Mouse (Mus musculus) lung, embryonic 14.5 days (tissue): ENCODE data around the gene Smg7. TPM values are rescaled to one million over a fixed set of nuclear protein-coding genes. Genes with fewer than 3 reads are reported as not detected.

Experiments used
- ATAC-seq: fragments of 200-750 bp; cut with Nextera tagmentation; 2 replicates; pipeline ENCODE4 v1.8.0; 2017; ENCODE audit warnings: mild to moderate bottlenecking, moderate TSS enrichment, moderate library complexity; ENCODE audit not compliant: insufficient read depth
- DNase-seq: peaks from one replicate; pipeline ENCODE4 v3.0.0-alpha.2; 2015
- H3K27ac ChIP-seq: fragments of 300-500 bp; sonication (generic); 2 replicates; pipeline ENCODE4 v1.5.1; 2014; ENCODE audit warnings: low read depth, mild to moderate bottlenecking, moderate library complexity
- H3K27me3 ChIP-seq: fragments of 300-500 bp; sonication (generic); 2 replicates; pipeline ENCODE4 v1.6.1; 2014; ENCODE audit warnings: low read length, control low read depth; ENCODE audit not compliant: insufficient read depth
- H3K36me3 ChIP-seq: fragments of 300-500 bp; sonication (generic); 2 replicates; pipeline ENCODE4 v1.6.1; 2014; ENCODE audit warnings: control low read depth; ENCODE audit not compliant: insufficient read depth
- H3K4me1 ChIP-seq: fragments of 300-500 bp; sonication (generic); 2 replicates; pipeline ENCODE4 v1.6.1; 2014; ENCODE audit warnings: antibody characterized with exemption, control low read depth; ENCODE audit not compliant: insufficient read depth
- H3K4me2 ChIP-seq: fragments of 300-500 bp; sonication (generic); 2 replicates; pipeline ENCODE4 v1.6.1; 2014; ENCODE audit warnings: mild to moderate bottlenecking
- H3K4me3 ChIP-seq: fragments of 300-500 bp; sonication (generic); 2 replicates; pipeline ENCODE4 v1.5.1; 2014; ENCODE audit warnings: low read depth, low read length
- H3K9ac ChIP-seq: fragments of 300-500 bp; sonication (generic); 2 replicates; pipeline ENCODE4 v1.6.1; 2014
- H3K9me3 ChIP-seq: fragments of 300-500 bp; sonication (generic); 2 replicates; pipeline ENCODE4 v1.6.1; 2016; ENCODE audit warnings: low read depth, low read length, control low read depth
- CTCF ChIP-seq: IDR thresholded peaks from 2 replicates; pipeline ENCODE4 v1.5.1; 2016; ENCODE audit warnings: antibody characterized with exemption, low read depth
- WGBS: fragments of 180-500 bp; shearing (Covaris S2); extraction: QIAGEN DNeasy Blood & Tissue Kit; methylation state at CpG from one replicate; pipeline ENCODE4 v1.1.7; 2014; 5-methylcytosine and 5-hydroxymethylcytosine counted together
- polyA plus RNA-seq: library from polyadenylated mRNA; unstranded; fragments of >200 nt; fragmentation: Nextera tagmentation; extraction: Ambion mirVana; gene quantifications from 2 replicates; pipeline ENCODE4 v1.2.1, GENCODE M21; 2014

The Smg7 gene
- polyA plus RNA-seq, 1 experiment from 2014 or later: 44.1 TPM

GRCm38 (mm10) chr1:152840343-152840742 lies 62.1 kb downstream of the Smg7 start:
- 90% methylated on average over 3 of the region's 3 CpGs for WGBS
- Histone ChIP-seq H3K4me1 (no peaks in the 10 kb centered on the region), H3K4me3 (no peak overlapping the region), H3K4me2 (no peak overlapping the region), H3K9me3 (no peaks in the 10 kb centered on the region), H3K9ac (no peak overlapping the region), H3K36me3 (peaks cover 91% of the 10 kb centered on the region), H3K27ac (no peak overlapping the region), H3K27me3 (no peaks in the 10 kb centered on the region)
- DNase-seq: no peak
- ATAC-seq: no peak
- no peak for TF ChIP-seq CTCF

DNA sequence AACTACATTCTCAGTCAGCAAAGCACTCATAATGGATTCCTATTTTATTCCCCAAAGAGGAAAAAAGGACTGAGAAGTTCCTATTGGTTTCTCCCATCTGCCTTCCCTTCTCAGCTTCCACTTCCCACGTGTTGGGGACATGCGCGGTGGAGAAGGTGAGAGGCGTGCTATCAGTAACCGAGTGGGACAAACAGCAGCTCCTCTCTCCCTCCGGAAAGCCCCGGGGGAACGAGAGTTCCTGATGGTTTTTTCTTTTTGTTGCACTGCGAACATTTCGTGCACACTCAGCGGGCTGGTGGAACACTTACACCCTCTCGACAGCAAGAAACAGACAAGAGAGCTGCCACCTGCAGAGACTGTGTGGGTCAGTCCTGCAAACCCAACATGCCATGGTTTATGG lies 63.6 kb downstream of the Smg7 start:
- Histone ChIP-seq H3K9me3 (no peaks in the 10 kb centered on the region), H3K9ac (no peak overlapping the region), H3K36me3 (peaks cover 81% of the 10 kb centered on the region), H3K4me1 (no peaks in the 10 kb centered on the region), H3K27me3 (no peaks in the 10 kb centered on the region), H3K4me3 (no peak overlapping the region), H3K27ac (no peak overlapping the region), H3K4me2 (no peak overlapping the region)
- 88% methylated on average over 12 of the region's 12 CpGs for WGBS
- DNase-seq: no peak
- ATAC-seq: no peak
- no peak for TF ChIP-seq CTCF

- no peak for TF ChIP-seq CTCF
- H3K4me1 ChIP-seq: no peaks in the 10 kb centered on the region
- H3K27ac ChIP-seq: no peak overlapping the region
- ATAC-seq (no peak), DNase-seq (no peak)
- H3K4me2 ChIP-seq: no peak overlapping the region
- no peak overlapping the region for H3K4me3 ChIP-seq
- no peak overlapping the region for H3K9ac ChIP-seq
- H3K36me3 ChIP-seq: peaks cover 75% of the 10 kb centered on the region
- no peaks in the 10 kb centered on the region for H3K9me3 ChIP-seq
- no peaks in the 10 kb centered on the region for H3K27me3 ChIP-seq
- WGBS: 78% methylated on average over 10 of the region's 11 CpGs
These were observed 64.3 kb downstream of the Smg7 start for GRCm38 (mm10) chr1:152838026-152838702.

DNA sequence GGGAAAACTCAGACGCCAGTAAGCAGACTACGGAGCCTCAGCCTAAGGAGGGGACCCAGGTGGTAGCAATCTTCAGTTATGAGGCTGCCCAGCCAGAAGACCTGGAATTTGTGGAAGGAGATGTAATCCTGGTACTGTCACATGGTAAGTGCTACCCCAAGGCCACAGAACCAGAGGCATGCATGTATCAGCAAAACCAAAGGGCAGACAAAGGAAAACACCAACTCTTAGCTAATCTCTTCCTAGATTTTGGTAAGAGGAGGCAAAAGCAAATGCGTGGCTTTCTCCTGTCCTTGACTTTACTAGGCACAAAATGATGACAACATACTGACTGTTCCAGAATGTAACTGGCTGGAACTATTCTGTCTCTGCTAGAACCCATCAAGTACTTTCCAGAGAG lies 67.4 kb downstream of the Smg7 start:
- 92% methylated on average over 3 of the region's 3 CpGs for WGBS
- H3K27me3 ChIP-seq: no peaks in the 10 kb centered on the region
- no peak overlapping the region for H3K4me3 ChIP-seq
- no peaks in the 10 kb centered on the region for H3K9me3 ChIP-seq
- H3K9ac ChIP-seq: no peak overlapping the region
- no peaks in the 10 kb centered on the region for H3K4me1 ChIP-seq
- TF ChIP-seq CTCF: no peak
- peaks cover 47% of the 10 kb centered on the region for H3K36me3 ChIP-seq
- no peak overlapping the region for H3K4me2 ChIP-seq
- no peak overlapping the region for H3K27ac ChIP-seq
- DNase-seq: no peak
- ATAC-seq: no peak

GRCm38 (mm10) chr1:152832316-152832715 lies 70.1 kb downstream of the Smg7 start:
- DNase-seq: no peak
- no peaks in the 10 kb centered on the region for H3K9me3 ChIP-seq

GRCm38 (mm10) chr1:152831619-152832018 lies 70.8 kb downstream of the Smg7 start:
- TF ChIP-seq CTCF: no peak
- no peaks in the 10 kb centered on the region for H3K27me3 ChIP-seq
- H3K36me3 ChIP-seq: peaks cover 16% of the 10 kb centered on the region
- H3K27ac ChIP-seq: no peak overlapping the region
- H3K4me1 ChIP-seq: no peaks in the 10 kb centered on the region
- ATAC-seq: no peak
- H3K4me2 ChIP-seq: no peak overlapping the region
- no peak overlapping the region for H3K9ac ChIP-seq
- H3K4me3 ChIP-seq: no peak overlapping the region
- H3K9me3 ChIP-seq: no peaks in the 10 kb centered on the region
- DNase-seq: no peak
- WGBS: 74% methylated on average over 5 of the region's 5 CpGs

More at GRCm38 (mm10) chr1:152832316-152832715, 70.1 kb downstream of the Smg7 start:
- WGBS: 75% methylated on average over 6 of the region's 6 CpGs
- H3K36me3 ChIP-seq: peaks cover 23% of the 10 kb centered on the region
- ATAC-seq: no peak
- no peak overlapping the region for H3K4me3 ChIP-seq
- no peak for TF ChIP-seq CTCF
- no peak overlapping the region for H3K9ac ChIP-seq
- H3K27ac ChIP-seq: no peak overlapping the region
- H3K4me1 ChIP-seq: no peaks in the 10 kb centered on the region
- no peaks in the 10 kb centered on the region for H3K27me3 ChIP-seq
- H3K4me2 ChIP-seq: no peak overlapping the region

DNA sequence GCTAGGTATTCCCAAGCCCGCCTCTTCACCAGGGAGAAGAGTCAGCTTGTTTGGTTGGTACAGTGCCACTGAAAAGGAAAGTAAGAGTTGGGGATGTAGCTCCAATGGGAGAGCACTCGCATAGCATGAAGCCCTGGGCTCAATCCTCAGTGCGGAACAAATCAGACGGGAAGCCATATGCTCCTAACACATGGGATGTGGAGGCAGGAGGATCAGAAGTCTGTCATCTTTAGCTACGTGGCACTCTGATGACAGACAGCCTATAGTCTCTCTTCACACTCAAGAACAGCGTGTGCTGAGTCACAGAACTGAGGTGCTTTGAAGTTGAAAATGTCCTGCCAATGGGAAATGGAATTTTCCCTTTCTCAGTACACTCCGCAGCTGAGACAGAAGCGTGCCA lies 71.4 kb downstream of the Smg7 start:
- 80% methylated on average over 8 of the region's 8 CpGs for WGBS
- DNase-seq: no peak
- no peaks in the 10 kb centered on the region for H3K9me3 ChIP-seq
- no peaks in the 10 kb centered on the region for H3K27me3 ChIP-seq
- peaks cover 10% of the 10 kb centered on the region; the same call in 1 of the 2 replicates for H3K36me3 ChIP-seq
- H3K9ac ChIP-seq: no peak overlapping the region
- no peak overlapping the region for H3K27ac ChIP-seq
- no peak for ATAC-seq
- no peak for TF ChIP-seq CTCF
- H3K4me1 ChIP-seq: no peaks in the 10 kb centered on the region
- H3K4me2 ChIP-seq: no peak overlapping the region
- no peak overlapping the region for H3K4me3 ChIP-seq

- Histone ChIP-seq H3K27me3 (no peaks in the 10 kb centered on the region), H3K4me1 (no peaks in the 10 kb centered on the region), H3K4me2 (no peak overlapping the region), H3K9ac (no peak overlapping the region), H3K36me3 (peaks cover 4% of the 10 kb centered on the region; the same call in 1 of the 2 replicates), H3K27ac (no peak overlapping the region), H3K9me3 (no peaks in the 10 kb centered on the region), H3K4me3 (no peak overlapping the region)
- ATAC-seq (no peak), DNase-seq (no peak)
- no peak for TF ChIP-seq CTCF
- 92% methylated on average over 9 of the region's 9 CpGs for WGBS
These were observed 72.4 kb downstream of the Smg7 start for GRCm38 (mm10) chr1:152830054-152830453.
